Mouse (Mus musculus): Measurements from ENCODE around the gene Eno1.

The Eno1 gene

DNA sequence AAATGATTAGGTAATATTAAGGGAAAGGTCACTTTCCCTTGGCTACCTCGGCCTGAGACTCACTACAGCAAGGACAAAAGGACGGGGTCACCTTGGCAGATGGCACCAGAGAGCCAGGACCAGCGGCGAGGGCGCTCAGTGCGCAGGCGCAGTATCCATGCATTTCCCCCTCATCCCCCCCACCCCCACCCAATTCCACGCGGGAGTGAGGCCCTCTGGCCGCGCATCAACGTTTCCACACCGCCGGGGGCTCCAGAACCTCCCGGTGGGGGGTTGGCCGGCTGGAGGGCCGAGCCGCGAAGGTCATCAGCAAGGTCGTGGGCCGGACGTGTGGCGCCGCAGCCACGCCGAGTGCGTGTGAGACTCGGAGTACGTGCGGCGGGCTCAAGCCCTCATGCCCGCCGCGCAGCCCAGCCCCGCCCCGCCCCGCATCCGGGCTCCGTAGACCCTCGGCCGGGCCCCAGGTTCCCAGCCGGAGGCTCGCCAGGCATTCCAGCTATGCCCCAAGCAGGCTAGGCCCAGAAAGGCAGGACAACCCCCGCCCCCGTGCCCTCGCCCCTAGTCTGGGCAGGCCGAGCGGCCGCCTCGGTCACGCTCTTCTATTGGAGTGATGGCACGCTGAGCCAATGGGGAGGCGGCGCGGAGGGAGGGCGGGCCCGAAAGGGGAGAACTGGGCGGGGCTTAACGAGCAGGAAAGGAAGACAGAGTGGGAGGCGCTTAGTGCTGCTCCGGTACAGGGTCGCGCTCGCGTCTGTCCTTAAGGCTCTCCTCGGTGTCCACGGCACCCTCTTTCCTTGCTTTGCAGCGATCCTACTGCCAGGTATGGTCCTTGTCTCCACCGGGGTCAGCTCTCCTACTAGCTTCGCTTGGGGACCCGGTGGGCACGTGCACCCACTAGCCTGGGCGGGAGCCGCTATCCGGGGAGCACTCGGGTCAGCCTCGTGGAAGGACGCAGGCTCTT lies at the start of gene Eno1:
Gene Eno1, plus strand, starts transcription at position 201 of the 961 bp plus-strand sequence.
- DNase-seq (ENCODE audit: low read depth, low spot score) = peak; percentile 99

DNA sequence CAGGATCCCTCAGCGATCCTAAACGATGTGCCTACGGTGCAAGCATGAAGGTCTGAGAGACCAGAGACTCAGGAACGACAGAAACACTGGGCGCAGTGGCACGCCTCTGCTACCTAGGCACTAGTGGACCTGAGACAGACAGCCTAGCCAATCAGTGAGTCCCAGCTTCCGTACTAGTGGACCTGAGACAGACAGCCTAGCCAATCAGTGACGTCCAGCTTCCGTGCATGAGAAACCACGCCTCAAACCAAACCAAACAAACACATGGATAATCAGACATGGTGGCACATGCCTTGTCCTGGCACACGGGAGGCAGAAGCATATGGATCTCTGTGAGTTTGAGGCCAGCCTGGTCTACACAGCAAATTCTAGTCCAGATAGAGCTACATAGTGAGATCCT lies 48.3 kb upstream of the Eno1 start:
- DNase-seq (ENCODE audit: low read depth, low spot score) = peak; percentile 53

- DNase-seq (ENCODE audit: low read depth, low spot score) = no peak
Observed at GRCm38 (mm10) chr4:150192199-150192598, 44.3 kb upstream of the Eno1 start.

GRCm38 (mm10) chr4:150193915-150194314 lies 42.6 kb upstream of the Eno1 start:
- peak; percentile 74 for DNase-seq (ENCODE audit: low read depth, low spot score)

DNA sequence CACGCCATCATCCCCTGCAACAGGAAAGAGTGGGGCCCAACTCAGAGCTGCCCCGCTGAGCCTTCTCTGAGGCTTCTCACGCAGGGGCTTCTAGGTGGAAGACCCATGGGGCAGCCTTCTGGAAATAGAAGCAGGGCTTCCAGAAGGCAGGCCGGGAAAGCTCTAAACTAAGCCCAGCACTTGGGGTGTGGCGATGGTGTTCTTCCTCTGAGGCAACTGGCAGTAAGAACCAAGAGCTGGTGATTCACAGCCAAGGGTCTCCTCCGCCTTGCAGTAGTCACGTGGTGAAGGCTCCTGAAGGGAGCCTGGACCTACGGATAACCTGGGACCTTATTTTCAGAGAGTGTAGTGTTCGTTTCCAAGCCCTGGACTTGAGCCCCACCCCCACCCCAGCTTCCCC lies 38.3 kb upstream of the Eno1 start:
- DNase-seq (ENCODE audit: low read depth, low spot score) = no peak

- DNase-seq (ENCODE audit: low read depth, low spot score) = no peak
Observed at GRCm38 (mm10) chr4:150201232-150201631, 35.3 kb upstream of the Eno1 start, which contains the start of gene Car6. Car6 (minus strand) TSS chr4:150201332.

GRCm38 (mm10) chr4:150202702-150203101 lies 33.8 kb upstream of the Eno1 start:
- DNase-seq (ENCODE audit: low read depth, low spot score) = peak; percentile 75

- DNase-seq (ENCODE audit: low read depth, low spot score) = no peak
Observed at GRCm38 (mm10) chr4:150204877-150205276, 31.6 kb upstream of the Eno1 start.

GRCm38 (mm10) chr4:150209751-150210150 lies 26.8 kb upstream of the Eno1 start:
- DNase-seq (ENCODE audit: low read depth, low spot score) = no peak

GRCm38 (mm10) chr4:150210306-150210705 lies 26.2 kb upstream of the Eno1 start:
- DNase-seq (ENCODE audit: low read depth, low spot score) = peak; percentile 64

DNA sequence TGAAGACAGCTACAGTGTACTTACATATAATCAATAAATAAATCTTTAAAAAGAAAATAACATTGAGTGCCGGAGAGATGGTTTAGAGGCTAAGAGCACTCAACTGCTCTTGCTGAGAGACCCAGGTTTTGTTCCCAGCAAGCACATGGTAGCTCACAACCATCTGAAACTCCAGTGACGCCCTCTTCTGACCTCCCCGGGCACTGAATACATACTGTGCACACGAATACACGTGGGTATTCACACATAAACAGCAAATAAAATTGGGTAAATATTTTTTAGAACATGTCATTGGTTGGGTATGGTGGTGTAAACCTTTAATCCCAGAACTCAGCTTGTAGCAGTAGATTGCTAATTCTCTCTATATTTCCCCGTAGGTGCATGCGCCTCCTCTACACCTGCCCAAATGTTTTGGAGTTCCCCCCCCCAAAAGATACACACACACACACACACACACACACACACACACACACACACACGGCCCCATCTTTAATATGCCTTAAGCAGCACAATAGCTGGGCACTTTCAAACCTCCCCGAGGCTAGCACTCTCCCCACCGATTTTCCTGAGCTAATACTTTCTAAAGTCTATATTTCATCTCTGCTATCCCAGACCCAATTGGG lies 24.5 kb upstream of the Eno1 start:
- no peak for DNase-seq (ENCODE audit: low read depth, low spot score)

DNA sequence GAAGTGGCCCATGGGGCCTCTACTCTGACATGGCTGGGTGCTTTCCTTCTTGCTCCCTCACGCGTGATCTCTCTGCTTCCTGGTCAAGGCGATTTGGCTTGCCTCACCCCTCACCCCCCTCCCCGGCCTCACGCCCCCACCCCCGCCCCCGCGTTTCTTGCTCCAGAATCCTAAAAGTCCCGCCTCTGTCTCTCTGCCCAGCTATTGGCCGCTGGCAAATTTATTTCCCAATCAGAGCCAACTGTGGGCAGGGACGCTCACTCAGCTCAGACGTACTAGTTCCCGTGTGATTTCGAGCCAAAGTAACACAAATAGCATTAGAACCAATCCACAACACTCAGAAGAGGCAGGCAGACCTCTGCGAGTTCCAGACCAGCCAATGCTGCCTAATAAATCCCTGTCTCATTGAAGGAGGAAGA lies 24.0 kb upstream of the Eno1 start:
- DNase-seq (ENCODE audit: low read depth, low spot score) = peak; percentile 86

GRCm38 (mm10) chr4:150213910-150214309 lies 22.6 kb upstream of the Eno1 start:
- peak; percentile 68 for DNase-seq (ENCODE audit: low read depth, low spot score)

- no peak for DNase-seq (ENCODE audit: low read depth, low spot score)
Observed at GRCm38 (mm10) chr4:150216423-150216822, 20.1 kb upstream of the Eno1 start.

- no peak for DNase-seq (ENCODE audit: low read depth, low spot score)
Observed at GRCm38 (mm10) chr4:150217042-150217554, 19.4 kb upstream of the Eno1 start.

DNA sequence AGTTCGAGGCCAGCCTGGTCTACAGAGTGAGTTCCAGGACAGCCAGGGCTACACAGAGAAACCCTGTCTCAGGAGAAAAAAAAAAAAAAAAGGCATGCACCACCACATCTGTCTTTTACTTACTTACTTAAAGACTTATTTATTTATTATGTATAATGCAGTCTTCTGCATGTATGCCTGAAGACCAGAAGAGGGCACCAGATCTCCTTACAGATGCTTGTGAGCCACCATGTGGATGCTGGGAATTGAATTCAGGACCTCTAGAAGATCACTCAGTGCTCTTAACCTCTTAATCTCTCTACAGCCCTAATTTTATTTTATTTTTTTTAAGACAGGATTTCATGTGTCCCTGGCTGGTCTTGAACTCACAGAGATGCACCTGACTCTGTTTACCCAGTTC lies 18.6 kb upstream of the Eno1 start:
- DNase-seq (ENCODE audit: low read depth, low spot score) = peak; percentile 37

DNA sequence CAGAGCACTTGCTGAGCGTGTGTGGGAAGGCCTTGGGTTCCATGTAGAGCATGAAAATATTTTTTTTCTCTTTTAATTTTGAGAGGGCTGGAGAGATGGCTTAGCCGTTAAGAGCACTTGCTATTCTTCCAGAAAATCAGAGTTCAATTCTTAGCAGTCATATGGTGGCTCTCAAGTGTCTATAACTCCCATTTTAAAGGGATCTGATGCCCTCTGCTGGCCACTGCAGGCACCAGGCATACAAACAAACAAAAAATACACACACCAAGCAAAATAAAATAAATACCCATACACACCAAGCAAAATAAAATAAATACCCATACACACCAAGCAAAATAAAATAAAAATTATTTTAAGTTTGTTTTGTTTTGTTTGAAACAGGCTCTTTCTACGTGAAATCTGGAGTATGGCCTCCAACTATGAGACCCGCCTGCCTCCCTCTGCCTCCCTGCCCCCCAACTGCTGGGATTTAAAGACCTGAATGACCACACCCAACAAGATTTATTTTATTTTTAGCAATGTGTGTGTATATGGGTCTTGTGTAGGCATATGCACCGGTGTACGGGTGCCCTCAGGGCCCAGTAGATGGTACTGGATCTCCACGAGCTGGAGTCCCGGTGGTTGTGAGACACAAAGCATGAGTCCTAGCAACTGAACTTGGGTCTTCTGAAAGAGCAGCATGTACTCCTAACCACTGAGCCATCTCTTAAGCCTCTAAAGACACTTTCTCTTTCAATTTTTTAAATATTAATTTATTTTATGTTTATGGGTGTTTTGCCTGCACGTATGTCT lies 16.8 kb upstream of the Eno1 start:
- DNase-seq (ENCODE audit: low read depth, low spot score) = peak; percentile 68

DNA sequence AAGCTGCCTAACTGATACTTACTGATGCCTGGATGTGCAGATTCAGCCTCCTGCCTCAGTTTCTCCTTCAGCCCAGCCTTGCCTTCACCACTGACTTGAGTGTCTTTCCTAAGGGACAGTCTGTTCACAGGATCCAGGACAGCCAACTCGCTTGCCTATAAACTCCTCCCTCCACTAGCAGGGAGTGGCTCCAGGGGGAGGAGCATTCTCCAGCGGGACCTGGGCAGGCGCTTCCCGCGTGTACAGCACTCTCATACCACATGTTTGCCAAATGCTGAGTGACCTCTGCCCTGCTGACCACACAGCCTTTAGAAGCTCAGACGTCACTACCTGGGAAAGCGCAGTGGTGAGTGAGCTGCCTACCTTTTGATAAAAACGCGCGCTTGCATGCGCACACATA lies 15.9 kb upstream of the Eno1 start:
- no peak for DNase-seq (ENCODE audit: low read depth, low spot score)

DNA sequence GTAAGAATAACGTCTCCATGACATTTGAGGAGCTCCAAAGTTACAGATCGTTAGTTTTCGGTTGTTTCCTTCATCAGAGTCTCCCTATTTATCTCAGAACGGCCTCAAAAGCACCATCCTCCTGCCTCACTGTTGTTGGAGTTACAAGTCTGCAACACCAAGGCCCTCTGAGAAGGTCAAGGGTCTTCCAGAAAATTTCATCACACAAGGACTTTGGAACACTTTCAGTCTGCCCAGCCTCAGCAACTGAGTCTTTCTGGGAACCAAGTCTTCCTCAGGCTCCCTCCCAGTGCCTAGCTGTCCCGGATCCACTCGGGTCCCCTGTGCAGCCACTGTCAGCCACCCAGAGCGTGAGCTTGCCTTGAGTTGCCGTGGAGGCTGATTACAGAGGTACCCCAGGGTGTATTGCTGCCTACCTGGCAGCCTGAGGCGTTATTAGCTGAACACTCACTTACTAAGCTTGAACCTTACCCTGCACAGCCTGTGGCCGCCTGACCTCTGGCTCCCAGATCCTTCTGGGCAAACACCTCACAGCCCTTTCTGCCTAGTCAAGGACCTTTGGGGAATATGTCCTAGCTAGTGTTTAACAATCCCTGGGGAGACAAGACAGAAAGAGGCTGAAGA lies 15.4 kb upstream of the Eno1 start:
- DNase-seq (ENCODE audit: low read depth, low spot score) = no peak

- DNase-seq (ENCODE audit: low read depth, low spot score) = no peak
Observed at GRCm38 (mm10) chr4:150223830-150224229, 12.7 kb upstream of the Eno1 start.

GRCm38 (mm10) chr4:150225700-150226099 lies 10.8 kb upstream of the Eno1 start:
- no peak for DNase-seq (ENCODE audit: low read depth, low spot score)

All from A20 (cell line).